Comparison of ENCODE assay signal across 8 mouse cellular contexts in the genomic region with DNA sequence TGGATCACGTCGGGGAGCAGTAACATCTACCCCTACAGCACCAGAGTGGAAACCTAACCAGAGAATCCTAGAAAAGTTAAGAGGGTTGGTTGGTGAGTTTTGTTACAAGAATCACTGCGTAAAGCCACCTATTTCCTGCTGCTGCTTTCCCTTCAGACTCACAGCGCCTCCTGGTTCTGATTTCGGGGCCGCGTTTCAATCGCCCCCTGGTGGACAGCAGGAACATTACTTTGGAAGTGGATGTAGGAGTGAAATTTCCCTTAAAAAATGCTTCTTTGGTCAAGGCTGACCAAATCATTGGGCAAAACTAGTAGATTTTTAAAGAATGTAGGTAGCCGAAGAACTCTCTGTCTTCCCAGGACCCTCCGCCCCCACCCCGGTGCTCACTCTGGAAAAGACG.
DNase-seq lines count a peak whose midpoint lies in the region; ATAC-seq and TF ChIP-seq lines count a peak whose summit lies in the region.

No protein-coding gene starts in this region.

- peak; percentile 54 for DNase-seq in liver
- DNase-seq in liver, embryonic 11.5 days (ENCODE audit: low spot score), result no peak
- DNase-seq in cerebellum, postnatal 14 days, result peak; percentile 81 to 84
- DNase-seq in gastrocnemius, postnatal 10 days, result peak; percentile 65
- peak; percentile 70 for DNase-seq in limb, embryonic 10.5 days (ENCODE audit: low spot score)
- peak; percentile 70 for DNase-seq in midbrain, postnatal 0 days (ENCODE audit: low spot score)
- DNase-seq in spleen, postnatal 10 days (ENCODE audit: low spot score in 2 of 2), result peak; percentile 19 to 62

- no peak overlapping the region for H3K9ac ChIP-seq in liver, embryonic 11.5 days (ENCODE audit: low read depth, low read length)
- no peak overlapping the region for H3K9ac ChIP-seq in intestine, embryonic 16.5 days (ENCODE audit: low read depth, low read length)
- H3K9ac ChIP-seq in midbrain, postnatal 0 days (replicated peaks; ENCODE audit: low read length, poor library complexity, severe bottlenecking), result no peak overlapping the region

- ATAC-seq in liver, embryonic 11.5 days (replicated peaks; ENCODE audit: low FRiP score), result no peak
- ATAC-seq in intestine, embryonic 16.5 days, result peak; percentile 36; the same call in 1 of the 2 replicates
- ATAC-seq in midbrain, postnatal 0 days (ENCODE audit: low FRiP score), result no peak

- no peak overlapping the region for H3K4me3 ChIP-seq in liver, embryonic 11.5 days (ENCODE audit: low read depth, low read length)
- no peak overlapping the region for H3K4me3 ChIP-seq in intestine, embryonic 16.5 days (ENCODE audit: low read length)
- H3K4me3 ChIP-seq in limb, embryonic 10.5 days, result no peak overlapping the region
- no peak overlapping the region for H3K4me3 ChIP-seq in midbrain, postnatal 0 days (ENCODE audit: low read depth, low read length)

- peak; percentile 99 for TF ChIP-seq CTCF in midbrain, postnatal 0 days (IDR thresholded peaks at IDR 0.05)

- no peak overlapping the region for H3K27ac ChIP-seq in liver, embryonic 11.5 days (ENCODE audit: low read depth, low read length)
- H3K27ac ChIP-seq in intestine, embryonic 16.5 days (ENCODE audit: low read length), result no peak overlapping the region
- H3K27ac ChIP-seq in limb, embryonic 10.5 days, result peak overlapping the region; percentile 46; the same call in 1 of the 2 replicates
- no peak overlapping the region for H3K27ac ChIP-seq in midbrain, postnatal 0 days (ENCODE audit: low read depth, low read length)

- no peaks in the 10 kb centered on the region for H3K9me3 ChIP-seq in liver, embryonic 11.5 days (ENCODE audit: control insufficient read depth, low read length)
- no peaks in the 10 kb centered on the region for H3K9me3 ChIP-seq in intestine, embryonic 16.5 days (ENCODE audit: control insufficient read depth, low read length)
- no peaks in the 10 kb centered on the region for H3K9me3 ChIP-seq in limb, embryonic 10.5 days (replicated peaks)
- H3K9me3 ChIP-seq in midbrain, postnatal 0 days (ENCODE audit: low read length), result no peaks in the 10 kb centered on the region

- no peak overlapping the region for H3K4me2 ChIP-seq in liver, embryonic 11.5 days
- 0 out of 2 replicates have a peak overlapping the region, but pooled peaks have one; percentile 19 for H3K4me2 ChIP-seq in intestine, embryonic 16.5 days (ENCODE audit: low read depth, low read length)
- no peak overlapping the region for H3K4me2 ChIP-seq in midbrain, postnatal 0 days (ENCODE audit: low read depth, low read length, poor library complexity, severe bottlenecking)

- WGBS in liver, embryonic 11.5 days, result 24% methylated on average over 12 of the region's 12 CpGs
- 23% methylated on average over 12 of the region's 12 CpGs for WGBS in intestine, embryonic 16.5 days
- 24% methylated on average over 12 of the region's 12 CpGs for WGBS in limb, embryonic 10.5 days
- WGBS in midbrain, postnatal 0 days, result 25% methylated on average over 12 of the region's 12 CpGs

- no peaks in the 10 kb centered on the region for H3K27me3 ChIP-seq in liver, embryonic 11.5 days (replicated peaks; ENCODE audit: control insufficient read depth, insufficient read depth, low read length)
- H3K27me3 ChIP-seq in intestine, embryonic 16.5 days (replicated peaks; ENCODE audit: control insufficient read depth, insufficient read depth, low read length), result no peaks in the 10 kb centered on the region
- no peaks in the 10 kb centered on the region for H3K27me3 ChIP-seq in limb, embryonic 10.5 days (ENCODE audit: low read depth, poor library complexity, severe bottlenecking)
- H3K27me3 ChIP-seq in midbrain, postnatal 0 days (ENCODE audit: insufficient read depth, low read length), result no peaks in the 10 kb centered on the region

- no peaks in the 10 kb centered on the region for H3K36me3 ChIP-seq in liver, embryonic 11.5 days (ENCODE audit: control insufficient read depth, insufficient read depth, low read length)
- no peaks in the 10 kb centered on the region for H3K36me3 ChIP-seq in intestine, embryonic 16.5 days (ENCODE audit: control insufficient read depth, insufficient read depth, low read length)
- no peaks in the 10 kb centered on the region for H3K36me3 ChIP-seq in limb, embryonic 10.5 days
- H3K36me3 ChIP-seq in midbrain, postnatal 0 days (ENCODE audit: insufficient read depth, low read length), result no peaks in the 10 kb centered on the region

- no peaks in the 10 kb centered on the region for H3K4me1 ChIP-seq in liver, embryonic 11.5 days (replicated peaks; ENCODE audit: control insufficient read depth, insufficient read depth, low read length)
- H3K4me1 ChIP-seq in intestine, embryonic 16.5 days (ENCODE audit: control insufficient read depth, insufficient read depth, low read length), result 0 out of 2 replicates have a peak, but pooled peaks cover 4% of the 10 kb centered on the region
- no peaks in the 10 kb centered on the region for H3K4me1 ChIP-seq in limb, embryonic 10.5 days
- H3K4me1 ChIP-seq in midbrain, postnatal 0 days (ENCODE audit: insufficient read depth, low read length), result 0 out of 2 replicates have a peak, but pooled peaks cover 3% of the 10 kb centered on the region
